Mouse (Mus musculus): ENCODE data around the gene Elovl7.

- TF ChIP-seq CTCF (IDR thresholded peaks at IDR 0.05; ENCODE audit: insufficient read depth, low read depth, low read length): no peak
- no peak for TF ChIP-seq POLR2A (IDR thresholded peaks at IDR 0.05; ENCODE audit: insufficient read depth, low read depth, low read length)
Measured at GRCm38 (mm10) chr13:108215231-108215780, 1.1 kb downstream of the Elovl7 start.

All from olfactory bulb, adult 2 months (tissue).